Mouse (Mus musculus): ENCODE data around the gene U2af2.
"Not testable (repeated sequence)": the region's sequence is repeated elsewhere in the genome, so short reads cannot be mapped to it uniquely, and the experiment has no call there.

The U2af2 gene

DNA sequence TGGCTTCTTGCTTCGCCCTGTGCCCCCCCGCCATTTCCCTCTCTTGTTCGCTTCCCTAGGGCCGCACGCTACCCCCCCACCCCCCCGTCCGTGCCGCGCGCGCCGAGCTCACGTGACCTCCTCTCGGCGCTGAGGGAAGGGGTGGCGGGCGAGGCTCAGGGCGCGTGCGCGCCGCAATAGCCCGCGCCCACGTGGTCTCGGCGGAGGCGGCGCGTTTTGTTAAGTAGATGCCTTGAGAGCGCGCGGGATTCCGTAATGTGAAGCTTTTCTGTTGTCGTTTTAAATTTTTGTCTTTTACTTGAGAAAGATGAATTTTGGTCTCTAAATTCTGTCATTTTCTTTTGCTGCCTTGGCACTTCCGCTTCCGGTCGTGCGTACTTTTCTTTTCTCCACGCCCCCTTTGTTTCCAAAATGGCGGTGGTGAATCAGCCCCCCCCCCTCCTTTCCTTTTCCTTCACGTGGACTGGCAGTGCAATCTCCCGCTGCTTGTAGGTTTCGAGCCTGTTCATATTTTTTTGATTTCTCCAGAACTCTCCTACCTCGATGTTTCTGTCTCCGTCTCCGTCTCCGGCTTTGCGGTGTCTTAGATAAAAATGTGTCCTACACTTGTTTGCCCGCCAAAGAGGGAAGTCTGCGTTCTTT, 538 bp downstream of the U2af2 start:
- CTCF ChIA-PET: interaction anchor here (0.7 to 2.1 kb wide), 4 partner anchors 14 to 62 kb away, joined by 3 to 5 read pairs (median 3); no protein-coding TSS in a partner anchor

DNA sequence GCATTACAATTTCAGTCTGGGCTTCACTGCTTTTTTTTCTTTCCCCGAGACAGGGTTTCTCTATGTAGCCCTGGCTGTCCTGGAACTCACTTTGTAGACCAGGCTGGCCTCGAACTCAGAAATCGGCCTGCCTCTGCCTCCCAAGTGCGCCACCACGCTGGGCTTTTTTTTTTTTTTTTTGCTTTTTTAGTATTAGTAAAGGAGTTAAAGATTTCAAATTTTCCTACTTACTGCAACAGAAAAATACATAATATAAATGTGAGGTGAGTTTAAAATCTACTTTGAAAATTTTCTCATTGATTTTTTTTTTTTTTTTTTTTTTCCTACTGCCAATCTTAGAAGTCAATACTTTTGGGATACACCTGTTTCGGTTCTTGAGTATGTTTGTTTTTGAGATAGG, 2.9 kb downstream of the U2af2 start:
- CTCF ChIA-PET: interaction anchor here (0.5 kb wide), 1 partner anchor 58 kb away, joined by 9 read pairs; no protein-coding TSS in a partner anchor

DNA sequence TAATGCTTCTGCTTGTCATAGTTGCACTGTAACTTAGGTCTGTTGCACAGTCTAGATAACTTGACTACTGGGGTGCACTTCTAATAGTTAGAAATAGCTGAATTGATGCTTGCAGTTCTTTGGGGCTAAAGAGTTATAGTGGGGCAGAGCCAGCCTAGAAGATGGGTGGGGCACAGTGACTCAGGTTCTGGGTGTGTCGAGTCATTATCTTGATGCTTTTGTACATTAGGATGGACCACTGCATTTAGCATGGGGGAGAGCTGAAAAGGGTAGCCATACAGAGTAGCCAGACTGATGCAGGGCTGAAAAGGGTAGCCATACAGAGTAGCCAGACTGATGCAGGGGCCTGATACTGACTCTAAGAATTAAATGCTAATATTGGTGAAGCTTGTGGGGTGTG, 11.6 kb downstream of the U2af2 start:
- CTCF ChIA-PET: interaction anchor here (0.6 kb wide), 1 partner anchor 159 kb away, joined by 3 read pairs; the partner anchor contains the start of gene Zfp628

DNA sequence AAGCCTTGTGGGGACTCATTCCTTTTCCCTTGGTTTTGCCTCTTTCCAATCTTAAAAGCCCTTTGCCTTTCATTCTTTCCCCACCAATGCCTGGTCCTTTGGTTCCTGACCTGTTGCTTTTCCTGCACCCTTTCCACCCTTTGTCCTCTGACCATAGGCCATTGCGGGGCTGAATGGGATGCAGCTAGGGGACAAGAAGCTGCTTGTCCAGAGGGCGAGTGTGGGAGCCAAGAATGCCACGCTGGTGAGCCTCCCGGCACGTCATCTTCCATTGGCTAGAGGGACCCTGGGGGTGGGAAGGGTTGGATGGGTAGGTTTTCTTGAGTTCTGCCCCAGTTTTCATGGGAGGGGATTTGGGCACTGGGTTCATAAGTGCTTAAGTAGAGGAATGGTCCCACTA, 13.0 kb downstream of the U2af2 start:
- CTCF ChIA-PET: no interaction called here

DNA sequence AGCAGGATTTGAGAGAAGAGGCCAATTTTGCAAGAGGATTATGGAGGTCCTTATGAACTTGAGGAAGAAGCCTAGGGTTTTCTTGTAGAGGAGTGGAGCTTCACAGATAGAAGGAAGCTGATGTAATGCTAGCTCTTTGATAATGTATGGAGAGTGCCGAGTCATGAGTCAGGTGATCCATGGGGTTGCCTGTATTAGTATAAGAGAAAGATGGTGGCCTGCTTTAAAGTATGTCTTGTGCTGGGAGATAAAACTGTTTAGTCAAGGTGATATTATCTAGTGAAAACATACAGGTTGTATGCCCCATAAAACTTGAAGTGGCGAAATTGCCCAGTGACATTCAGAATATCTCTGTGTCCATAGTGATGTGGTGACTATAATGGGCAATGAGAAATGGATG, 15.0 kb downstream of the U2af2 start:
- CTCF ChIA-PET: interaction anchor here (1.5 kb wide), 1 partner anchor 14 kb away, joined by 5 read pairs; no protein-coding TSS in a partner anchor

DNA sequence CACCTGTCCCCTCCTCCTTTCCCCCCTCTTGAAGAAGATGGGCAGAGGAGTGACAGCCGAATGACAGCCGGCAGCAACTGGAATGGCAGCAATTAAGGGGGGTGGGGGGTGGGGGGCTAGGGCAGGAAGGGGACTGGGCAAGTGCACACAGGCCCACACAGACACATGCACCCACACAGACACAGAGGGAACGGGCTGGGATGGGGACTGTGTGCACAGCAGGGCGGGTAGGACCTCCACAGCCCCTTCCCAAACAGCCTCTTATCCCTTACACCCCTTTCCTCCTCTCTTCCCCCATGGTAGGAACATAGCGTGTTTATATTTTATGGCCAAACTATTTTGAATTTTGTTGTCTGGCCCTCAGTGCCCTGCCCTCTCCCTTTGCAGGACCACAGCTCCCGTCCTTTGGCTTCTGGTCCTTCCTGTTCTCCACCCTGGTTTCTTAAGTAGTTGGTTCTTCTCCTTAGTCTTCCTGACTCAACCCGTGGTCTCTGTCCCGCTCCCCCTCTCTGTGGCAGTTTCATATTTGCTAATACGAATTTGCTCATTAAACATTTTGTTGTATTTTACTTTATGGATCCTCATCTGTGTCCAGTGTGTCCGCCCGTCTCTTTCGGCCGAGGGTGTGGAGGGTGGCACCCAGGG, 17.5 kb downstream of the U2af2 start:
- CTCF ChIA-PET: not testable (repeated sequence)

DNA sequence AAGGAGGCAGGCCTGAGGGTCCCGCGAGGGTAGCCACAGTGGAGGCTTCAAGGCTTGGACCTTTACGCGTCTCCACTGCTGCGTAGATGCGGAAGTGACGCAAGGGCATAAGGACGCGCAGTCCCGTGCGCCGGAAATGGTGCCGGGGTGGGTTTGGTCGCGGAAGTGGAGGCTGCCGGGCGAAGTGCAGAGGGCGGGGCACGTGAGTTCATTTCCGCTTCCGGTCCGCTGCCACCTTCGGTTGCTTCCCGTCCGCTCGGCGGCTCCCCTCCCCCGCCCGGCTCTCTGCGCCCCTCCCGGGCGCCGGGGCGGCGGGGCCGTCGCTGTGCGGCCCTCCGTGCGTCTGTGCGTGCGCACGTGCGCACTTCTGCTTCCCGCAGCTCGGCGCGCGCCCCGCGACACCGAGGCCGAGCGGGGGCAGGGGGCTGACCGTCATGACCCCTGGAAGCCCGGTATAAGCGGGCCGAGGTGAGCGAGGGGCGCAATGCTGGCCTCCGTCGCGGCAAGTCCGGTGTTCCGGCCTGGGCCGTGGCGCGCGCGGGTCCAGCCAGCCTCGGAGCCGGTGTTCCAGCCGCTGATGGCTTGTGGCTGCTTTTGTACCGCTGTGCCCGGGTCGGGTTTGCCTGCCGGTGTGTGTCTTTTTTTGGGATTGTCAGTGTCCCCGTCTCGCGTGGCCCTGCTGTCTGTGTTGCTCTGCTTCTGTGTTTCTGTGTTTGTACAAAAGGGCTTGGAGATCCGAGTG, 18.2 kb downstream of the U2af2 start, which contains the start of gene Epn1:
Epn1 (plus strand) TSS at position 226 of the 742 bp plus-strand sequence.
- CTCF ChIA-PET: no interaction called here

DNA sequence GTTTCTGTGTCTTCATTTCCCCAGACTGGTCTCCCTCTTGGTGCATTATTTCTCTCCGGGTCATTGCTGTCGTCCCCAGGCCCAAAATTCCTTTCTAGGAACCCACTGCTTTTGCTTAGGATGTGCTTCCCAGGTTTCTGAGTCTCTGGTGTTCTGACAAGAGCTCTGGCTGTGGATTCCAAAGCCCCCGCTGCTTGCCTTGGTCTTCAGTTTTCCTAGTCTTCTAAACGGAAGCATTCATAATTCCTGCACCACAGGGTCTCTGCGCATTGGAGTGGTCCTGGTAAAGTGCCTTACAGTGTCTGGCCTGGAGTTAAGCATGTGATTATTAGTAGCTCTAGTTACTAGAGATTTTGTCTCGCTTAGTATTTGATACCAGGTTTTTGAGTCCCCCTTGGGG, 18.9 kb downstream of the U2af2 start:
- CTCF ChIA-PET: no interaction called here

DNA sequence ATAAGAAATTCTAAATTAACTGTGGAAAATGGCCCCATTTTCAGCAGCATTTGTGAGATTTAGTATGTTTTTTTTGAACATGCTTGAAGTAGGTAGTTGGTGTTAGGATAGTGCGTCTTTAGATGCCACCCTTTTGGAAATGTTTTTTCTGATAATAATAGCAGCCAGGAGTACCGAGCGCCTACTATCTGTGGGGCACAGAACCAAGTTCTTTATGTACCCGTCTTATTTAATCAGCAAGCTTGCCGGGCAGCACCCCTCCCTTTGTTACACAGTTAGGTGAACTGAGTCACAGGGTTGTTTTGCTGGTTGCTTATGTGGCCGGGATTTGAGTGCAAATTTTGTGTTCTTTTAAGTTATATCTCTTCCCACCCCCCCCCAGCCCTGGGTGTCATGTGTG, 19.3 kb downstream of the U2af2 start:
- CTCF ChIA-PET: no interaction called here

DNA sequence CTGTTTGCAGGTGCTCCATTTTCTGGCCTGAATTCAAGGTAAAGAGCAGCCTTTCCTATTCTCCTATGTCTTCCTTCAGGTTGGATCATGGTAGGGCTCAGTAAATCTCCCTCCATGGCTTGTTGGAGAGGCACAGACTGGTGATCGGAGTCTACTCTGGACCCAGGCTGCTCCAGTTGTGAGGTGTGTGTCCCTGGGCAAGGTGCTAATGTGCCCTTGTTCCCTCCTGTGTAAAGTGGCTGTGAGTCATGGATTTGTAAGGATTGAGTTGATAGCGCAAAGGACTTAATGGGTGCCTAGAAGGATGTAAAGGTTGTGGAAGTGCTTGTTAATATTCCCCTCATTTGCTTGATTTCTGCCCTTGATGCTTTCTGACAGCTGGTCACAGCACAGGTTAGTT, 20.0 kb downstream of the U2af2 start:
- CTCF ChIA-PET: no interaction called here

DNA sequence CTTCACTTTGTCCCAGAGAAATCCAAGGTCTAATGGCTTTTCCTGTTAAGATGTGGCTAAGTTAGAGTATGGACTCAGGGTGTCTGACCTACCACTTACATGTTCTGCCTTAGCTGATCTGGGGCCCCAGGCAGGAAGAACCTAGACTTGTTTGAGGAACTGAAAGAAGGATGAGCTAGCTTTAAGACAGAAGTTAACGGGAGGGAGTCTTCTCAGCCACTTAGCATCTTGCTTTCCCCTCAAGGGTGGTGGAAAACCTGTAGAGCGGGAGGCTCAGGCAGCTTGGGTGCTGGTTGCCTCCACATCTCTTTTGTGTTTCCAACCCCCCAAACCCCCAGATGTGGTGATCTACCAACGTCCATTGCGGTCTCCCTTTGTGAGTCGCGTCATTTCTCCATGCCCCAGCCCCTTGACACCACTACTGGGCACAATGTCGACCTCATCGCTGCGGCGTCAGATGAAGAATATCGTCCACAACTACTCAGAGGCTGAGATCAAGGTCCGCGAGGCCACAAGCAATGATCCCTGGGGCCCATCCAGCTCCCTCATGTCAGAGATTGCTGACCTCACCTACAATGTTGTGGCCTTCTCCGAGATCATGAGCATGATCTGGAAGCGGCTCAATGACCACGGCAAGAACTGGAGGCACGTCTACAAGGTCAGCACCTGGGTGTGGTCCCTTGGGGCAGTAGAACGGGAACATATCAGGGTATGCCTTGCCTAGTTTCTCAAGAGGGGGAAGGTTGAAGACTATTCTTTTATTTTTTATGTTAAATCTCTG, 21.6 kb downstream of the U2af2 start:
- CTCF ChIA-PET: interaction anchor here (0.5 to 0.6 kb wide), 2 partner anchors 79 to 449 kb away, joined by 3 to 16 read pairs; no protein-coding TSS in a partner anchor

DNA sequence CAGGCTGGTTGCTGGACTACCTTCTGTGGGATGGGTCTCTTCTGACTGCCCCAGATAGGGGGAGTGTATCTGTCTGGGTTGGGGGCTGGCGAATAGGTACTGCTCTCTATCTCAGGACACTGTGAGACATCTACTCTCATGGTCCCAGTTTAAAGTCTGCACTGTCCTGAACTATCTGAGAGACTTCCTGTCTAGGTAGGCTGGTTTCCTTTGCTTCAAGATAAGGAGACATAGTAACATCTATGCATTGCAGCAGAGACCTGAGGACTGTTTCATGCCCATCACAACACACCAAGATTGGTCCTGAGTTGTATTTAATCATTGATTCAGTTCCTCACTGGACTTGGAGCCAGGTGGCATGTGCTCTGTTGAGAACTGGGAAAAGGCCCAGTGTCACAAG, 23.6 kb downstream of the U2af2 start:
- CTCF ChIA-PET: no interaction called here

DNA sequence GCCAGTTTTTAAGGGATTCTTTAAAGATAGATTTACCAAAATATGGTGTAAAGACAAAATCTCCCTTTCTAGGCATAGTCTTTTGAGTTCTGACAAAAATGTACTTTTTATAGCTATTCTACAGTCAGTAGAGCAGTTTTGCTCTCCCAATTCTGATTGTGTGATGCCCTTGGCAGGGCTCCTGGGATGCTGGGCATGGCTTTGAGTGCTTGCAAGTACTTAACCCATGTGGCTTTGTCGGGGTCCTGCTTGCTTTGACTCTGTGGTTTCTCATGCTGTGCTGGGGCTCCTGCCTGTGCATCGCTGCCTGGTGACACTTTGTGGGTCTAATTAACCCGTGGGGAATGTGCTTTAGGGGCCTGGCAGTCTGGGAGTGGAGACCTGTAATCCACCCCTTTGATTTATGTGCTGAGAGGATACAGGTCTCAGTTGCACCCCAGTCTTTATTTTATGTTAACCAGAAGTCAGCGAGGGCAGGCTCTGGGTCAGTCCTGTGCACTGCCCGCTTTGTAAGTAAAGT, 25.0 kb downstream of the U2af2 start:
- CTCF ChIA-PET: no interaction called here

DNA sequence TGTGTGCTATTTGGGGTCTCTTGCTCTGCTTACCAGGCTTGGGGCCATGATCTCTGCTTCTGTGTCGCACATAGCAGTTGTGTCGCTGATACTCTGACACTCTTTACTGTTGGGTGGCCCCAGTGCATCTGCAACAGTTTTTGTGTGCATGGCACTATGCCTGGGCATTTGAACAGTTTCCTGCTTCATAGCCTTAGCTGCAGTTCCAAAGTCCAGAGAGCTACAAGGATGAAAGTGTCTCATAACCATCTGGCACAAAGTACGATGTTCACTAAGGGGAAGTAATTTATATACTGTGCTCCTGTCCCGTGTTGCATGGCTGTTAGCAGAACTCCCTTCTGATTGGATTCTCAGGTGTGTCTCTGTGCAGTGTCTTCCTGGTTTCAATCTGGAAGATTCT, 25.9 kb downstream of the U2af2 start:
- CTCF ChIA-PET: no interaction called here

DNA sequence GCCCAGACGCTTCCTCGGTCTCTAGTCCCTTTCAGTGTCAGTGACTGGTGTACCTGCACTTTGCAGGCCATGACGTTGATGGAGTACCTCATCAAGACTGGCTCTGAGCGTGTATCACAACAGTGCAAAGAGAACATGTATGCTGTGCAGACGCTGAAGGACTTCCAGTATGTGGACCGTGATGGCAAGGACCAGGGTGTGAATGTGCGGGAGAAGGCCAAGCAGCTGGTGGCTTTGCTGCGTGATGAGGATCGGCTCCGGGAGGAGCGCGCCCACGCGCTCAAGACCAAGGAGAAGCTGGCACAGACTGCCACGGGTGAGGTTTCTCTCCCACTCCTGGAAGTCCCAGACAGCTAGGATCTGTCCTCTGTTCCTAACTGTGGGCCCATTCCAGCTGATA, 27.9 kb downstream of the U2af2 start:
- CTCF ChIA-PET: no interaction called here

DNA sequence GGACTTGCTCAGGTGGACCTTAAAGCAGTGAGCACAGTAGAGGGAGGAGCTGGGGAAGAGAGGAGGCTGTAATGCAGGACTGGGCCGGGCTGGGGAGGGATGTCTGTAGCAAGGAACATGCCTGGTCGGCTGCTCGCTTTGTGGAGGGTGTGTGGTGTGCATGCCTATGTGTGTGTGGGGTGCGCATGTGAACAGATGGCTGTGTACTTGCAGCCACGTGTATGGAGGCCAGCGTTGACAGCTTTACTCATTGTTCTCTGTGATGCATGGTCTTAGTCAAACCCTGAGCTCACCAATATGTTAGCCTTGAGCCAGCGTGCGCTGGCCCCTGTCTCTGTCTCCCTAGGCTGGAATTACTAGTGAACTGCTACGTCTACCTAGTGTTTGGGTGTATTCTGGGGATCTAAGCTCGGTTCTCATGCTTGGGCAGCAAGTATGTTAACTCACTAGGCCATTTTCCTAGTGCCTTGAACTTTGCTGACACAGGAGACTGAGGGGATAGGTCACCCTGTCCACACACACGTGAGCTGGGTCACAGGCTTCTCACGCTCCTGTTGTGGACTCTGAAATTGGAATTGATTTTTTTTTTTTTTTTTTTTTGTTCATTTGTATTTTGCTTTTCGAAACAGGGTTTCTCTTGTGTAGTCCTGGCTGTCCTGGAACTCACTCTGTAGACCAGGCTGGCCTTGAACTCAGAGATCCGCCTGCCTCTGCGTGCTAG, 29.2 kb downstream of the U2af2 start:
- CTCF ChIA-PET: interaction anchor here (0.6 kb wide), 2 partner anchors 20 to 369 kb away, joined by 3 to 7 read pairs; no protein-coding TSS in a partner anchor

DNA sequence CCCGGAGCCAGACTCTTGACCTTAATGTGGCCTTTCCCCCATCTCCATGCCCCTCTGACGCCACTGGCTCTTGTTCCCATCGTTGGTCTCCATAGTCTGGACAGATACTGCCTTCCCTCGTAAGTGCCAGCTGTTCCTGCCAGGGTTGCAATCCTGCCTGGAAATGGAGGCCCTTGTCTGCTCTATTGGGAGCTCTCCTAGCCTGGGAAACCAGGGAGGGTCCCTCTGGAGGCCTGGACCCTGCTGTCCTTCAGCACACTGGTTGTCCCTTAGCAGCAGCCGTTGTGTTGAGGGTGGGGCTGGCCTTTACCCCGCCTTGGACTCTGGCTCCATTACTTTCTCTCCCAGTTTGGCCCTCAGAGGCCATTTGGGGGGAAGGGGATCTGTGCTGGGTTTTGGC, 30.4 kb downstream of the U2af2 start:
- CTCF ChIA-PET: no interaction called here

DNA sequence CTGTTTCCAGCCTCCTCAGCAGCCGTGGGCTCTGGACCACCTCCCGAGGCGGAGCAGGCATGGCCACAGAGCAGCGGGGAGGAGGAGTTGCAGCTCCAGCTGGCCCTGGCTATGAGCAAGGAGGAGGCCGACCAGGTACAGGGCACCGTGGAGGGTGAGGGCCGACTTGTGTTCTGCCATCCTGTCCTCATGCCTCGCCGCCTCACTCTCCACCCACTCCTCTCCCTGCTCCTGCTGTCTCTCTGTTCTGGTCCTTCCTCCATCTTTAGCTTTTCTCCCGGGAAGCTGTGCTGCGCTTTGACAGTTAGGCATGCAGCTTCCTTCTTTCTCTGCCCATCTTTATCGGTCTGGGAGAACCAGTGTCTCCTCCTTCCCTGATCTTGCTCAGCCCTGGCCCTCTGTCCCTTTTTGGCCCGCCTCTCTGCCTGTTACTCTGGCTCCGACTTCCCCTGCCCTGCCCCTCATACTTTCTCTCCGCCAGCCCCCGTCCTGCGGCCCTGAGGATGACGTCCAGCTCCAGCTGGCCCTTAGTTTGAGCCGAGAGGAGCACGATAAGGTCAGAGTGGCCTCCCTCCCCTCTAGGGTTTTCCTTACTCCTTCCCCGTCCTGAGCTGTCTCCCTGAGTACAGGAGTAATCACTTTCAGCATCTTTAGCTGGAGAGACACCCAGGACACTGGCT, 31.0 kb downstream of the U2af2 start:
- CTCF ChIA-PET: no interaction called here

DNA sequence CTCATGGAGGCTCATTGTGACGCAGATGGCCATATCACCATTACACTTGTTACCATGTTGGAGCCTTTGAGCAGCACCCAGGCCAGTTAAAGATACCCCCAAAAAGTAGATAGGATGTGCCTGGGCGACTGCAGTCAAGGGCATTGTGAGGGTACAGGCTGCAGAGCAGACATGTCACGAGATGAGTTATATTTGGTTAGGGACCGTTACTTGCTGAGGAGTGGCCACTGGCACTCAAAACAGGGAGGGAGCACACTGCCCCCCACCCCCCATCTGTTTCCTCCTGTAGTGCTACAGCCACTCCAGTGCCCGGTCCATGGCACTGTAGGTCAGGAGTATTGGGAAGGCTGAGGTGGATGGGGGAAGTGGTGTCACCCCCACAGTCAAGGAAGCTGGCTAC, 36.8 kb downstream of the U2af2 start:
- CTCF ChIA-PET: no interaction called here

DNA sequence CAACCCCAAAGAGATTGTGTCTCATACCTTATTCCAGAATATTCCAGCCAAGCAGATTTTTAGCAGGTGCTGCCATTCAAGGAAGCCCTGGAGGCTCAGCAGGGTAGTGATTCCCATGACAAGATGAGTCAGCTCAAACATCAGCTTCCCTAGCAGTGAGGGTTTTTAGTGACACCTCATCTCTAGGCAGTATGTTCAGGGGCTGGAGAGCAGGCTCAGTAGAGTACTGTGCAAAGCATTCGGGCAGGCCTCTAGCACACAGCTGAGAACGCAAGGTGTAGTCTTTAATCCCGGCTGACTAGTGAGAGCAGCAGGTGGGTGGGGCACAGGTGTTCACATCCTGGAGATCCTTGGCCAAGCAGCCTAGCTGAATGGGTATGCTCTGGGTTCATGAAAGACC, 37.9 kb downstream of the U2af2 start:
- CTCF ChIA-PET: no interaction called here
